Mouse (Mus musculus): ENCODE measurements at regions not wholly inside any gene's neighbourhood (a gene's known extent, or its start where the extent isn't known, plus 50 kb on each side); places are given as distances from the start of the nearest gene placed in this dataset.

DNA sequence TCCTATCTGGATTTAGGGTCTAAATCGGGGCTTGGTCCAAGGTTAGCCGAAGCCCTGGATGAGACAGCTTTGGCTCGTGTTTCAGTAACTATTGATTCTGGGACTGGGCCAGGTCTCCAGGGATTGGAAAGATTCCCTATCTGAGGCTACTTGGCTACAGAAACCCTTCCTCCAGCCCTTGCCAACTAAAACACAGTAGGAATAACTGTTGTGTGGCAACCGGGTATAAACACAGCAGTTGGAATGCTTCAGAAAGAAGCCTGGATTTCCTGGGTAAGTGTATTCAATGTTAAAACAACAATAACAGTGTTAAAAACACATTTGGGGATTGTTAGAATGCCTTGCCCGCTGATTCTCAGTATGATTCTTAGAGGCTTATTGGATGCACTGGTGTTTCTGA lies 398.8 kb downstream of the Mtx2 start:
- no peak for TF ChIP-seq EP300 (optimal IDR thresholded peaks at IDR 0.05)
- no peak for TF ChIP-seq CTCF (IDR thresholded peaks at IDR 0.05; ENCODE audit: low read depth)

All from stomach, postnatal 0 days (tissue).